Mouse (Mus musculus) ES-Bruce4 (cell line): ENCODE measurements at regions not wholly inside any gene's neighbourhood (a gene's known extent, or its start where the extent isn't known, plus 50 kb on each side); places are given as distances from the start of the nearest gene placed in this dataset.

Experiments used
- CTCF ChIP-seq: IDR thresholded peaks from one replicate; pipeline ENCODE4 v1.8.1; 2011; ENCODE audit warnings: low read depth, low read length
- EP300 ChIP-seq: IDR thresholded peaks from 2 replicates; pipeline ENCODE4 v1.6.1; 2011; ENCODE audit warnings: low read depth, low read length; ENCODE audit not compliant: insufficient read depth
- POLR2A ChIP-seq: IDR thresholded peaks from one replicate; pipeline ENCODE4 v1.8.1; 2011; ENCODE audit warnings: low read length; ENCODE audit not compliant: insufficient read depth

DNA sequence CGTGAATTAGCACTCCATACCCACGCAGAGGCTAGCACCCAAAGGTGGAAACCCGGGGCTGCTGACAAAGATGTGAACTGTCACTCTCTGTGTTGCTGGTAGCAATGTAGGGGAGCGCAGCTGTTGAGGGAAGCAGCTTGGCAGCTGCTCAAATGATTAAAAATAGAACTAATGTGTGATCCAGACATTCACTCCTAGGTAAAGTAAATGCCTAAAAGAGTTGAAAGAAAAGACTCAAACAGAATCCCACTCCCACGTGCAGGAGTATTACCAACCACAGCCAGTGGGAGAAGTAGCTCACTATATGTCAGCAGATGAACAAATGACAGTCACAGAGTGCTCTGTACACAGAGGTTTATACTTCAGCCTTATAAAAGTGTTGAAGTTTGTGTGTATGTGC, 558.0 kb downstream of the Ptprc start:
- TF ChIP-seq EP300 (no peak), POLR2A (no peak), CTCF (no peak)
